Mouse (Mus musculus): ENCODE measurements around the gene Rwdd3. TPM values are rescaled to one million over a fixed set of nuclear protein-coding genes. Genes with fewer than 3 reads are reported as not detected.

Rwdd3 gene
- 10 to 100 TPM in 1 of 2 experiments, 1 to 10 TPM in 1; 8.9 to 11.4 TPM for total RNA-seq (2021)
- polyA plus RNA-seq (2012; rRNA removed), result 1.1 and 1.3 TPM in 2 replicates
- long read RNA-seq, transcript Rwdd3-204 (5 exons, 1,484 nt), result major isoform, 6 of 8 reads
- long read RNA-seq, partial matches to known transcripts, result 1 of 8 reads
- long read RNA-seq, other reads (novel, unspliced or antisense), result 1 of 8 reads

GRCm38 (mm10) chr3:121171243-121171871 lies at the start of gene Rwdd3:
Gene Rwdd3 (minus strand): TSS chr3:121171695.
- peak; percentile 95 for DNase-seq

GRCm38 (mm10) chr3:121217011-121217410 lies 45.5 kb upstream of the Rwdd3 start:
- DNase-seq, result peak; percentile 68

DNA sequence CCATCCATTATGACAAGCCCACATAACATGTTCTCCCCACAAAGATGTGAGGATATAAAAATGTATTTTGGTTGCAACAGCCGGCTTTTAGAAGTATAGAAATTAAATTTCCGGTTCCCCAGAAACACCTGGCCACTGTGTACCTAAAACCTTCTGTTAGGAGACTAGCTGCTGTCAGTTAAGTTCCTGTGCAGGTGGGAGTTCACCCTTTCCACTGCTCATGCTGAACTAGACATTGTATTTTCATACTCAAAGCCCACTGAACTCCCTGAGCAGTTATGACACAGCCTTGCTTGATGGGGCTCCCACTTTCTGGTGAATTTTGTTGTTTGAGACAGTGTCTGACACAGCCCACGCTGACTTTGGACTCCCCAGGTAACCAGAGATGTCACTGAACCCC lies 42.0 kb upstream of the Rwdd3 start:
- DNase-seq, result no peak

DNA sequence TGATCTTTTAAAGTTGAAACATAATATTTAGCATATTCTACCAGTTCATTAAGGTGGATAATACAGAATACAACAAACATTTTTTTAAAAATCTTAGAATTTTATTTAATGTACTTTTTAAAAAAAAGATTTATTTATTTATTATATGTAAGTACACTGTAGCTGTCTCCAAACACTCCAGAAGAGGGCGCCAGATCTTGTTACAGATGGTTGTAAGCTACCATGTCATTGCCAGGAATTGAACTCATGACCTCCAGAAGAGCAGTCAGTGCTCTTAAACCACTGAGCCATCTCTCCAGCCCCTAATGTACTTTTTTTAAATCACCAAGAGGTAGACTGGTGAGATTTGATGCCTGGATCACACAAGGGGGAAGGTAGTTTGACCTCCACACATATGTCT lies 40.7 kb upstream of the Rwdd3 start:
- DNase-seq, result no peak

GRCm38 (mm10) chr3:121208994-121209393 lies 37.5 kb upstream of the Rwdd3 start:
- no peak for DNase-seq

GRCm38 (mm10) chr3:121206202-121206882 lies 34.8 kb upstream of the Rwdd3 start:
- DNase-seq, result no peak

GRCm38 (mm10) chr3:121202638-121203037 lies 31.1 kb upstream of the Rwdd3 start:
- DNase-seq, result no peak

GRCm38 (mm10) chr3:121201012-121201747 lies 29.7 kb upstream of the Rwdd3 start:
- DNase-seq, result no peak

GRCm38 (mm10) chr3:121189199-121189598 lies 17.7 kb upstream of the Rwdd3 start:
- no peak for DNase-seq

GRCm38 (mm10) chr3:121187510-121187909 lies 16.0 kb upstream of the Rwdd3 start:
- no peak for DNase-seq

GRCm38 (mm10) chr3:121186925-121187324 lies 15.4 kb upstream of the Rwdd3 start:
- no peak for DNase-seq

DNA sequence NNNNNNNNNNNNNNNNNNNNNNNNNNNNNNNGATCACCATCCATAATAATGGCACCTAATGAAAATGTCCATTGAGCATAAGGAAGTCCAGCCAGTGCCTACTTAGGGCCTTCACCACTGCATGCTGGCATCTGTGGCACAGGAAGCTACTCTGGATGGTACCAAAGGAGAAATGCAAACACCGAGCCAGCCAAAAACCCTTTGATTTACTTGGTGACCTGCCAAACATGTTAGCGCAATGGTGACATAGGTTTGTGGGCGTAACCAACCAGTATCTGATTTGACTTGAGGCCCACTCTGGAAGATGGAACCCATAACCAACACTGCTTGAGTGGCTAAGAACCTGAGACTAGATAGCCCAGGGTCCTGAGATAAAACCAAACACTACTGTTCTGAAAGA lies 13.7 kb upstream of the Rwdd3 start:
- peak; percentile 21 for DNase-seq

GRCm38 (mm10) chr3:121176011-121176410 lies 4.5 kb upstream of the Rwdd3 start:
- DNase-seq, result no peak

- DNase-seq, result peak; percentile 62
Observed at GRCm38 (mm10) chr3:121174248-121174945, 2.9 kb upstream of the Rwdd3 start.

- DNase-seq, result no peak
Observed at GRCm38 (mm10) chr3:121172718-121173117, 1.2 kb upstream of the Rwdd3 start.

- DNase-seq, result no peak
Observed at GRCm38 (mm10) chr3:121171872-121172265, 374 bp upstream of the Rwdd3 start.

DNA sequence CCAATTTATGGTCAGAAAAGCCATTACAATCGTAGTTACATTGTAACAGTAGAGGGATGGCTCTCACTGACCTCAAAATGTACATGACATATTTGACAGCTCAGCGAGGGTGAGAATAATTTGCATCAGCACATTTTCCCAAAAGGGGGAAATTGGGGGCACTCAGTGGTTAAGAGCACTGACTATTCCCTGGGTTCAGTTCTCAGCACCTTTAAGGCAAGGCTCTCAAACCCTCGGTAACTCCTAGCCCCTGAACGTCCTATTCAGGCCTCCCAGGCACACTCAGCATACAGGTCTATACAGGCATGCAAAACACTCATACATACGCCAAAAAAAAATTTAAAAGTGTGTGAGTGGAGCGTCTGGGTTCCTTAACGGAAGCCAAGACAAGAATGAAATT lies 864 bp downstream of the Rwdd3 start:
- DNase-seq, result no peak

- DNase-seq, result no peak
Observed at GRCm38 (mm10) chr3:121169092-121169942, 2.2 kb downstream of the Rwdd3 start.

DNA sequence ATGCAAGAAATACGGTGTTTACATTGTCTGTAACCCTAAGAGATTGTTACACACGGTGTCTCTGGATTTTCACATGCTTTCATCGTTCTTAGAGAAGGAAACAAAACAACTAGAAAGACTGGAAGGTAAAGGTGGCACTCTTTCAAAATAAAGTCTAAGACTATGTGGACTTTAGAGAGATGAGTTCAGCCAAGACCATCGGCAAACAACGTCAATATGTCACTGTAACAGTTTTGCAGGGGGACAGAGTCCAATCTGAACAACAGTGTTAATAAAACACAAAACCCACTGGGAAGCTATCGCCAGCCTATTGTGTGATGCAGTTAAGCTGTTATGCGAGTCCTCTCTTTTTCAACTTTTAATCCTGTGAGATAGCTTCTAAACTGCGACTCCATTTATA lies 2.9 kb downstream of the Rwdd3 start:
- no peak for DNase-seq

- DNase-seq, result peak; percentile 72
Observed at GRCm38 (mm10) chr3:121163271-121163819, 8.2 kb downstream of the Rwdd3 start.

DNA sequence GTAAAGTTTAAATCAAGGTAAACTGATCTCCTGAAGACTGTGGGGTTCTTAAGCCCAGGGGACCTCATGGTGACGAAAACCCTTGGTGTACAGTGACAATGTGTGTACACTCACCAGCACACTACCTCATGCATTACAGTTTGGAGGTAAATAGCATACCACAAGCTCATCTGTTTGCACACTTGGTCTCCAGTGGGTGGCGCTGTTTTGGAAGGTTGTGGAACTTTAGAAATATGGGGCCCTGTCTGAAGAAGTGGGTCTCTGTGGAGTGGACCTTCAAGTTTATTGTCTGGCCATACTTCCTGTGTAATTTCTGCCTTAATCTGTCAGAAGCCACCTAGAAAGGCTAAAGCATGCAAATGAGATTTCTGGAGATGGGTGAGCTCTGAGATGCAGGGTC lies 9.8 kb downstream of the Rwdd3 start:
- DNase-seq, result no peak

Data from adrenal gland, adult 2 months (tissue).